Mouse (Mus musculus) intestine, embryonic 14.5 days (tissue): ENCODE measurements around the gene Rsph14. TPM values are rescaled to one million over a fixed set of nuclear protein-coding genes. Genes with fewer than 3 reads are reported as not detected.

ENCODE experiments used
- polyA plus RNA-seq: library from polyadenylated mRNA; unstranded; fragments of >200 nt; fragmentation: Nextera tagmentation; extraction: Ambion mirVana; gene quantifications from 2 replicates; pipeline ENCODE4 v1.2.1, GENCODE M21; 2014

Gene Rsph14
- polyA plus RNA-seq, 1 experiment from 2014 or later, result not detected

Other genes with a start within 250 kb of the Rsph14 start
- gene Gnaz, start 65.4 kb downstream of the Rsph14 start, polyA plus RNA-seq, result 3.9 and 4.6 TPM in 2 replicates
- gene Rab36, start 4.5 kb upstream of the Rsph14 start, polyA plus RNA-seq, result 8.2 and 8.9 TPM in 2 replicates
- gene Bcr, start 28.0 kb upstream of the Rsph14 start, polyA plus RNA-seq, result 11.3 and 14.4 TPM in 2 replicates
- 24.8 and 25.4 TPM in 2 replicates for gene Specc1l, start 179.5 kb upstream of the Rsph14 start, polyA plus RNA-seq